Mouse (Mus musculus): ENCODE data around the gene Serpinb2.

The Serpinb2 gene

DNA sequence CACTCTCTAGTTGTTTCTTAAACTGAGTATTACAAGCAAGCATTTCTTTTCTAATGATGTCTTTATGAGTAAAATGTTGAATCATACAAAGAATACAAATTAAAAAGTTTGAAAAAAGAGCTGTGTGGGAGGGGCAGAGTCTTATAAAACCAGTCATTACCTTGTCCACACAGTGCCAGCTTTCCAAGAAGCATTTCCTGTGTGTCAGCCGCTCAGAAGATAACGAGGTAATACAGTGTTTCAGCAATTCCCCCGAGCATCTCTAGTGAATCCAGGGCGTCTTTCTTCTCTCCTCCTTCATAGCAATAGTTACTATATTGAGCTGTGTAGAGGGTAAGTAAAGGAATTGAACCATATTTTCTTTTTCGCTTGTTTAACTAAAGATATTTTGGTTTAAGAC, at the start of gene Serpinb2:
Gene Serpinb2 (plus strand): TSS at position 172 of the 400 bp plus-strand sequence.
- no peak for DNase-seq (ENCODE audit: low read depth)

- no peak for DNase-seq (ENCODE audit: low read depth)
These were observed 31.3 kb upstream of the Serpinb2 start for GRCm38 (mm10) chr1:107479909-107480308.

- peak; percentile 79 for DNase-seq (ENCODE audit: low read depth)
These were observed 29.8 kb upstream of the Serpinb2 start for GRCm38 (mm10) chr1:107481452-107481851.

DNA sequence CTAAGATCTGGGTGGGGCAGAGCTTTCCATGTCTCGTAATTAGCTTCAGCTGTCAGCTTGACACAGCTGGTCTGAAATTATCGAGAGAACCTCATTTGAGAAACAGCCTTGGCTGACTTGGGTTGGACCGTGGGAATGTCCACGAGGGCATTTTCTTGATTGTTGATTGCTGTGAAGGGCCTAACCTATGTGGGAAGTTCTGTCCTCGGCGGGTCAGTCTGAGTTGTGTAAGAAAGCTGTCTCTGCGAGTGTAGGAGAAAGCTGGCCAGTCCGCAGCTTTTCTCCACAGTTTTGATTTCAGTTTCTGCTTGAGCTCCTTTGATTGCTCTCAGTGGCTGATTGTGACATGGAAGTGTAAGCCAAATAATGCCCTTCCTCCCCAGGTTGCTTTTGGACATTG, 21.6 kb upstream of the Serpinb2 start:
- DNase-seq (ENCODE audit: low read depth), result no peak

DNA sequence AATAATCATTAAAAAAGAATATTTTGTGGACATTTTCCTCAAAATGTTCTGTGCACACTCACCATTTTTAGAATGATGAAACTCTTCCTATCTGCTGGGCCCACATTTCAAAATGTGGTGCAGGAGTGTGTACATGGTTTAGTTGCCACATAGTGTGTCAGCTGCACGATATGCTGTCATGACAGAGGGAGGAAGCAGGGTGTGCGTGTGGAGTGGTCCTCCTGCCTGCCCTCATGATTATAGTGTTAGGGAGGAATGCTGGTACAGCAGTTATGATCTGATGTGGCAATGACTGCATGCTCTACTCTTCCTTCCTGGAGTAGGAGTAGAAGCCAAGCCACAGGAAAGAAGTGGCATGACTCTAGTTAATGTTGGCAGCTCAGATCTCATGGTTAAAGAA, 14.4 kb upstream of the Serpinb2 start:
- DNase-seq (ENCODE audit: low read depth), result peak; percentile 93

DNA sequence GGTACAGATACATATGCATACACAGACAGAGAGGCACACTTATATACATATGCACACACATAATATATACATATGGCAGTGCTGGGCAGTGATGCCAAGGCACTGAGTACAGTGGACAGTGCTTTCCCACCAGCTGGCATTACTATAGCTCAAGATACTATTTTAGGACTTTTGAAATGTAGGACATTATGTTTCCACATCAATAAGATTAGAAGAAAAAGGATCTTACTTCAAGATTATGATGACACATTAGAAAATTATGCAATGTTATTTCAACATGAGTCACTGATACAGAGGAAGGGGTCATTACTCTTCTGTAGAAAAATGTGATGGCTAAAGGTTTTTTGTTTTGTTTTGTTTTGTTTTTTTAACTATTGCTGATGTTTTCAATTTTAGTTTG, 9.2 kb upstream of the Serpinb2 start:
- DNase-seq (ENCODE audit: low read depth), result peak; percentile 74

GRCm38 (mm10) chr1:107503294-107503693, 7.9 kb upstream of the Serpinb2 start:
- peak; percentile 44 for DNase-seq (ENCODE audit: low read depth)

DNA sequence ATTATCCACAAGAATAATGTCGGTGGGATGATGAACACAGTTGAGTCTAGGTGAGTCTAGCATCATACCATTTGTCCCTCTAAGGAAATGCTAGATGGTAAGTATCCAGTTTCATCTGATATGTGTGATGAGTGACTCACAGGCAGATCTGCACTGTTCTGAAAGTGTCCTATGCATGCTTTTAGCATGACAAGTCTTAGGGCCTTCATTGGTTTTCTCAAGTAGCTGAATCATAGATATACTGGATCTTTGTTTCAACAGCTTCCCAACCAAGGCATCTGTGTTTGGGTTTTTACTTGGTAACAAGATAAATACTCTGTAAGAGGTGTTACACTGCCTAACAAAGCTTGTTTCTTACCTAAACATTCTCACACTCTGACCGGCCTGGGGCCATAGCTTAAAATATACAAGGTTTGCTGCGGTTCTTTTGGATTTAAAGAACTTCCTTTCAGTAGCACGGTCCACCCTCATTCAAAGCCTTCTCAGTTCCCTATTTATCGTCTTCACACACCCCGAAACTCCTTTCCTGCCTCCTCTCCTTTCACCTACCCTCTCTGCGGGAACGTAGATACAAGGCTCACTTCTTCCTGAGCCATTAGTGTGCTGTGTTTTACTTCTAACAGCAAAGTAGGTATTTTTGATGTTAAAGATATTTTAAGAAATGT, 5.2 kb upstream of the Serpinb2 start:
- DNase-seq (ENCODE audit: low read depth), result peak; percentile 47

DNA sequence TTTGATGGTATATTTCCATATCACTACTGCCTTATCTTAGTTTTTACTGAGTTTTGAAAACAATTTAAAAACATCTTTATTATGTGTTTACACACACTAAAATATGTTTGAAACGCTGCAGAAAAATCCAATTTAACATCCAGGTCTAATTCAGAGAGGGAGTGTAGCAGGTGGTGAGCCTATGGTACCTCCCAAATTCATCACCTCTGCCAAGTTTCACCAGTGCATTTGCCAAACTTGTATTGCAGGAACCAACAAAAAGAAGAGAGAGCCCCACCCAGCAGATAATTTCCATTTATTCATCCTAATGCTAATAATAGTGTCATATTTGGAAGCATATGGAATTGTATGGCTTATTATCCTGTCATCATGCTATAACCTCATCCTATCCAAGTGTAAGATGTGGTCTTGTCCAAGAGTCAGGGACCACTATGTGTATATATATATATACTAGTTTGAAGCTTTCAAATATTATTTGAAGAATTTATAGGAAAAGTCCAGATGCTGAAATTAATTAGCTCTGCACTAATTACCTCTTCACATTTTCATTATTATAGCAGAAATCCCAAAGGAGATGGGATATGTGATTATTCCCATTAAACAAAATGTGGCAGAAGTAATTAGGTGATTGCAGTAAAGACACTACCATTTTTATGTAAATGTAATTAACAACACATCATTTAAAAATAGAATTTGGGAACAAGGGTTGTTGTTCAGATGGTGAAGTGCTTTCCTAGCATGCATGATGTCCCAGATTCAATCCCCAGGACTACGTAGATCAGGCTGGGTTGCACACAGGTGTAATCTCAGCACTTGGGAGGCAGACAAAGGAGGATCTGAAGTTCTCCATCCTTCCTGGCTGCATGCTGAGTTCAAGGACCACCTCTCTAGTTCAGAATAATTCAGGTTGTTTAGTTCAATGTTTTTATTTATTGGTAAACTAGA, 1.2 kb downstream of the Serpinb2 start:
- DNase-seq (ENCODE audit: low read depth), result no peak

DNA sequence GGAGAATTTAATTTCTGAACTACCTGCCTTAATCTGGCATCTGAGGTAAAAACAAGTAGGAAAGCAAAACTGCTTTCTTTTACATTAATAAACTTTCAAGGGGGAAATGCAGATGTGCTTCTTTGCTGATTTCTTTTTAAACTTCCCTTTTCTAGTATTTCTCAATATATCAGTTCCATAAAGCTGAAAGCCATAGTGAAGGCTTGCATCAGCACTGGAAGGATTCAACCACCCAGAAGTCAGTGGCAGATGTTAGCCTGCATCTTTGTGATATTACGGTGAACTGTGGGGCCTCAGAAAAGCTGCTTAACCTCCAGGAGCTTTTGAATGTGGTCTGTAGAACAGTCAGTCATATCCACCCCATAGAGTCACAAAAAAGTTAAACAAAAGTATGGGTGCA, 2.3 kb downstream of the Serpinb2 start:
- DNase-seq (ENCODE audit: low read depth), result peak; percentile 47

DNA sequence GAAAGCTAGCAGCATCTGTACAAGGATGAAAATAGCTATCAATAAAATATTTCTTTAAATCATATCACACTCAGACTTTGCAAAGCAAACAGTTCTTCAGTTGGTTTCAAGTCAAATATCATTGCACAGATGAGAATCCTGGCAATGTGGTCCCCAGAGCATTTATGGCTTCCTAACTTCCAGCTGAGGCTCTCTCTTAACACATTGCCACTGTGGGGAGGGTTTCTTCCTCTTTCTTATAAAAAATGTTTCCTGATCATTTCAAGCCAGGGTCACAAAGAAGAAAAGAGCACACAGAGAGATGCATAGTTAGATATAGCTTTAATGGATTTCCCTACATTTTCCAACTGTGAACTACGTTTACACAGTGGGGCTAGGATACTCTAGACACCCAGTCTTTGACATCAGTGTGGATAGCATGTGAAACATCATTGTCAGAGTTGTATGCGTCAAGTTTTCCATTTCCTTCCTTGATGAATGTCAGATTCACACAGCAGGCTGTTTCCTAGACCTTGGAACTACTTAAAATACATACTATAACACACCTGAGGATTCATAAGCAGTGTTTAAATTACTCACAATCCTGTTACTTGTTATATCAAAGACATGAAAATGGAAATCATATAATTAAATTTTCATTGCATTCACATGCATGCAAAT, 4.7 kb downstream of the Serpinb2 start:
- peak; percentile 24 for DNase-seq (ENCODE audit: low read depth)

GRCm38 (mm10) chr1:107525592-107525991, 14.4 kb downstream of the Serpinb2 start:
- no peak for DNase-seq (ENCODE audit: low read depth)

DNA sequence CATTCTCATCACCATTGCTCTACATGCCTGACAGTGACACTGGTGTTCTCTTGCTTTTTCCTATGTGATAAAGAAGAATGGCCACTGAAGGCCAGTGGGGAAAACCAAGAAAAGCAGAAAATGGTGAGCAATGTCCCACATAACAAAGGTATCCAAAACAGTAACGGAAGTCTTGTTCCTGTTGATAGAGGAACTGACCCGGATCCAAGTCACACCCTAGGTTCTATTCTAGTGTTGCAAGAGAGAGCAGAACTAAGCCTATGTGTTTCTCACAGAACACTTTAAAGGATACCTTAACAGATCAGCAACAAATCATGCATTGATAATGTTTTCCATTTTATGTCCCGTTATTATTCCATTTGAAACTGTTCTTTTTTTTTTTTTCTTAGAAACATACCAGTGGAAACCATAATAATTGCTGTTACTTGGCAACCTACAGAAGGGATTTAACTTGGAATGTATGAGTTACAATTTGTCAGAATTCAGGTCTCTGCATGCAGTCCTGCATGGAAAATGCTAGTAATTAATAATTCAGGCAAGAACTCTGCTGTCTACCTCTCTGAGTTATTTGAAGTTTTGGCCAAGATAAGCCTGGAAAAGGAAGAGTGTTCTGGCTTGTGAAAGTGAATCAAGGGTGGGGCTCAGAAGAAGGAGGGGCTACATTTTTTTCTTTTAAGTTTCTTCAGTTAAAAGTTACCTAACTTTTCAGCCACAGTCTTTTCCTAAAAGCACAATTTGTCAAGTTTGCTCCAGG, 17.3 kb downstream of the Serpinb2 start:
- peak; percentile 46 for DNase-seq (ENCODE audit: low read depth)

- DNase-seq (ENCODE audit: low read depth), result no peak
These were observed 18.3 kb downstream of the Serpinb2 start for GRCm38 (mm10) chr1:107529365-107530052.

- peak; percentile 78 for DNase-seq (ENCODE audit: low read depth)
These were observed 22.5 kb downstream of the Serpinb2 start for GRCm38 (mm10) chr1:107533736-107534135.

- no peak for DNase-seq (ENCODE audit: low read depth)
These were observed 26.2 kb downstream of the Serpinb2 start for GRCm38 (mm10) chr1:107537435-107537834.

GRCm38 (mm10) chr1:107559494-107559893, 48.3 kb downstream of the Serpinb2 start:
- DNase-seq (ENCODE audit: low read depth), result peak; percentile 37

- peak; percentile 51 for DNase-seq (ENCODE audit: low read depth)
These were observed 50.9 kb downstream of the Serpinb2 start for GRCm38 (mm10) chr1:107562110-107562509.

- DNase-seq (ENCODE audit: low read depth), result peak; percentile 49
These were observed 54.4 kb downstream of the Serpinb2 start for GRCm38 (mm10) chr1:107565644-107566043.

DNA sequence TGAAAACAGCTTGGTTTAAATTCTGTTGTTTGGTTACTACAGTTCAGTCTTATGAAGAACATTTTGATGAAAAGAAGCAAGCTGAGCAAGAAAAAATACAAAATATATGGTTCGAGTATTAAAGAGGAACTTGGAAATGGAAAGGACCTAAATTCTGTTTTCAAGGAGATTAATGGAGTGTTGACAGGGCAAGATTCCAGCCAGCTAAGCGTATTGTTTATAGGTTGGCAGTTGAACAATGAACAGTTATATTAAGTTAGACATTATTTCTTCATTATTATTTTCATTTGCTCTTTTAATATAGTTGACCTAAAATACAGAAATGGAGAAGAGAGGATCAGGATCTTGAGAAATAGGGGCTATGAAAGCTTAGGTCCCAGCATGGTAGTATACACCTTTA, 64.9 kb downstream of the Serpinb2 start:
- DNase-seq (ENCODE audit: low read depth), result no peak

DNA sequence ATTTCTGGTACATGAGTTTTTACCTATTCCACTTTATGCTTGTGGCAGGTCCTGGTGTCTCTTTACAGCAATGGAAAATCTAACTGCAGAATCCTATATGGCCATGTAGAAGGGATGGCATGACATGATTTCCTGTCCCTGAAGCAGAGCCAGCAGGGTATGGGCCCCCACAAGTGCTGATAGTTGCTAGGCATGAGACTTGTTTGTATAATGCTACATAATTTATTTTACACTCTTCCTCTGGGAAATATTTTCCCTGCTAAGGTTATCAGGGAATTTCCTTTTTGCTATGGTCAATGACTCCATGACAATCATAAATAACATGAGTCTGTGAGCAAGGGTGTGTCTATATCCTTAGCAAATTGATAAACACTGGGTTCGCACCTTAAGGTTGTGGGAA, 66.3 kb downstream of the Serpinb2 start:
- DNase-seq (ENCODE audit: low read depth), result no peak

Measured in 416B (cell line).